Mouse (Mus musculus) thymus, postnatal 0 days (tissue): ENCODE data around the gene Szt2. TPM values are rescaled to one million over a fixed set of nuclear protein-coding genes. Genes with fewer than 3 reads are reported as not detected.

ENCODE experiments used
- DNase-seq: peaks from one replicate; pipeline ENCODE4 v3.0.0-alpha.2; 2015; ENCODE audit warnings: low spot score
- polyA plus RNA-seq: library from polyadenylated mRNA; unstranded; fragments of >200 nt; fragmentation: Nextera tagmentation; extraction: Ambion mirVana; gene quantifications from 2 replicates; pipeline ENCODE4 v1.2.1, GENCODE M21; 2015

Szt2 gene
- polyA plus RNA-seq, result 5.4 and 8.4 TPM in 2 replicates

GRCm38 (mm10) chr4:118409142-118409900 is at the start of gene Szt2, which contains the start of gene Med8:
Szt2 (minus strand) TSS chr4:118409273.
Med8 (plus strand) TSS chr4:118409337.
- DNase-seq, result peak; percentile 93

GRCm38 (mm10) chr4:118457345-118457975 is 48.4 kb upstream of the Szt2 start, which contains the start of gene Mpl:
Mpl (minus strand) TSS chr4:118457513.
- DNase-seq, result no peak

- DNase-seq, result no peak
These were observed 37.5 kb upstream of the Szt2 start for GRCm38 (mm10) chr4:118446415-118447153.

GRCm38 (mm10) chr4:118445781-118446414 is 36.8 kb upstream of the Szt2 start:
- DNase-seq, result no peak

- no peak for DNase-seq
These were observed 36.0 kb upstream of the Szt2 start for GRCm38 (mm10) chr4:118445088-118445487.

GRCm38 (mm10) chr4:118437829-118438253 is 28.8 kb upstream of the Szt2 start:
- peak; percentile 60 for DNase-seq

GRCm38 (mm10) chr4:118436820-118437603 is 27.9 kb upstream of the Szt2 start, which contains the start of gene Cdc20:
Cdc20 (minus strand) TSS chr4:118437352.
- peak; percentile 95 for DNase-seq

GRCm38 (mm10) chr4:118432332-118432731 is 23.3 kb upstream of the Szt2 start:
- DNase-seq, result no peak

- no peak for DNase-seq
These were observed 20.3 kb upstream of the Szt2 start for GRCm38 (mm10) chr4:118429215-118429895.

GRCm38 (mm10) chr4:118428531-118429214 is 19.6 kb upstream of the Szt2 start:
- peak; percentile 15 for DNase-seq

- peak; percentile 63 for DNase-seq
These were observed 18.8 kb upstream of the Szt2 start, which contains the start of gene Elovl1 for GRCm38 (mm10) chr4:118427768-118428451. Elovl1 (plus strand) TSS chr4:118428093.

- DNase-seq, result no peak
These were observed 18.3 kb upstream of the Szt2 start for GRCm38 (mm10) chr4:118427415-118427767.

GRCm38 (mm10) chr4:118425374-118425773 is 16.3 kb upstream of the Szt2 start:
- no peak for DNase-seq

- no peak for DNase-seq
These were observed 15.6 kb upstream of the Szt2 start for GRCm38 (mm10) chr4:118424541-118425160.

GRCm38 (mm10) chr4:118421384-118421783 is 12.3 kb upstream of the Szt2 start:
- no peak for DNase-seq

GRCm38 (mm10) chr4:118417112-118417797 is 8.2 kb upstream of the Szt2 start:
- no peak for DNase-seq

GRCm38 (mm10) chr4:118416329-118416728 is 7.3 kb upstream of the Szt2 start:
- no peak for DNase-seq

- DNase-seq, result no peak
These were observed 6.7 kb upstream of the Szt2 start for GRCm38 (mm10) chr4:118415779-118416178.
